Mouse (Mus musculus) embryonic facial prominence, embryonic 13.5 days (tissue): ENCODE results near the gene Tmem102. TPM values are rescaled to one million over a fixed set of nuclear protein-coding genes. Genes with fewer than 3 reads are reported as not detected.

Experiments used
- ATAC-seq: fragments of 200-750 bp; cut with Nextera tagmentation; 2 replicates; pipeline ENCODE4 v1.8.0; 2017; ENCODE audit warnings: low read depth; ENCODE audit not compliant: insufficient number of reproducible peaks, insufficient read depth, low FRiP score, low TSS enrichment
- H3K27ac ChIP-seq: fragments of 300-500 bp; sonication (generic); 2 replicates; pipeline ENCODE4 v1.5.1; 2015; ENCODE audit warnings: moderate library complexity, mild to moderate bottlenecking, inconsistent platforms
- H3K27me3 ChIP-seq: fragments of 300-500 bp; sonication (generic); 2 replicates; pipeline ENCODE4 v1.6.1; 2015; ENCODE audit warnings: mild to moderate bottlenecking, inconsistent platforms
- H3K36me3 ChIP-seq: fragments of 300-500 bp; sonication (generic); 2 replicates; pipeline ENCODE4 v1.6.1; 2015; ENCODE audit warnings: mild to moderate bottlenecking, inconsistent platforms
- H3K4me1 ChIP-seq: fragments of 300-500 bp; sonication (generic); 2 replicates; pipeline ENCODE4 v1.6.1; 2015; ENCODE audit warnings: inconsistent platforms
- H3K4me2 ChIP-seq: fragments of 300-500 bp; sonication (generic); 2 replicates; pipeline ENCODE4 v1.6.1; 2015; ENCODE audit warnings: moderate library complexity, mild to moderate bottlenecking, inconsistent platforms
- H3K4me3 ChIP-seq: fragments of 300-500 bp; sonication (generic); 2 replicates; pipeline ENCODE4 v1.5.1; 2015; ENCODE audit warnings: mild to moderate bottlenecking, inconsistent platforms
- H3K9ac ChIP-seq: fragments of 300-500 bp; sonication (generic); 2 replicates; pipeline ENCODE4 v1.6.1; 2015; ENCODE audit warnings: mild to moderate bottlenecking, inconsistent platforms
- H3K9me3 ChIP-seq: fragments of 300-500 bp; sonication (generic); 2 replicates; pipeline ENCODE4 v1.6.1; 2016; ENCODE audit warnings: inconsistent platforms
- WGBS: fragments of 180-500 bp; shearing (Covaris S2); methylation state at CpG from one replicate; pipeline ENCODE4 v1.1.7; 2015; ENCODE audit warnings: mixed read lengths; 5-methylcytosine and 5-hydroxymethylcytosine counted together
- polyA plus RNA-seq: library from polyadenylated mRNA; unstranded; fragments of >200 nt; fragmentation: Nextera tagmentation; extraction: Ambion mirVana; gene quantifications from 2 replicates; pipeline ENCODE4 v1.2.1, GENCODE M21; 2015

The Tmem102 gene
- polyA plus RNA-seq, 1 experiment from 2014 or later = 4.0 TPM

DNA sequence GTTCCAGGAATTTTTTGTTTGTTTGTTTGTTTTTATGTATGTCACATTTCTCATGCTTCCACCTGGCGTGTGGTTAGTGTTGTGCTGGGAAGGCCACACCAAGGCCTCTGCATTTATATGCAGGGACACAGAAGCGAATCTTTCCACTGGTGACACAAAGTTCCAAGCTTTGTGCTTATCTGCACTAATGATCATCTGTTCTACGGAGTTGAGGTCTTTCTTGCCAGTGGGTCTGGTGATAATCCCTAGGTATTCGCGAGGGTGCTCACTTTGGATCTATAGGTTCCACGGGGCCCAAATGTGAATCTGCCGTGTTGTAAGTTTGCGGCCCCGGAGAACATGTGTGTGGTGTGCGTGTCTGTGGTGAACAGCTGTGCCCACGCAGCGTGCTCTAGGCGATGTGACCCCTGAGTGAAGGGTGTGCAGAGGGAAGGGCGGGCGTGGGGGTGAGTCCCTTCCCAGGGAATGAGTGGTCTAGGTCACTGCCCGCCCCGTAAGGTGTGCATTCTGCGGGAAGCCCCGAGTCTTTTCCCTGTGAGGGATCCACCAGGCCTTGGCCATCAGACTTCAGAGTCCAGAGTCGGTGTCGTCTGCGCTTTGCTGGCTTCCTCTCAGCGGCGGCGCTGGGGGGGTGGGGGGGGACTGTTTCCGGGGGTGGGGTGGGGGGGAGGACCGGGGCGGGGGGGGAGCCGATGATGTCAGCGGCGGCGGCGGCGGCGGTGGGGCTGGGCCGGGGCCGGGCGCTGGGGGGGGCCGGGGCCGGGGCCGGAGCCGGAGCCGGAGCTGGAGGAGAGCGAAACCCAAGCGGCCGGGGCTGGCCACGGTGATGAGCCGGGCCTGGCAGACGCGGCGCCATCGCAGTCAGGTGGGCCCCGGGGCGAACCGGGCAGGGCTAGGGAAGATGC lies 40.0 kb downstream of the Tmem102 start, which contains the start of gene Zbtb4:
Gene Zbtb4 (plus strand): TSS at position 692 of the 905 bp plus-strand sequence.
- Histone ChIP-seq H3K4me2 (peak within 1 kb of the TSS; percentile 74), H3K27ac (peak within 1 kb of the TSS; percentile 94), H3K27me3 (no peaks in the 10 kb centered on the region), H3K9ac (peak within 1 kb of the TSS; percentile 95), H3K9me3 (no peaks in the 10 kb centered on the region), H3K4me3 (peak within 1 kb of the TSS; percentile 78), H3K4me1 (peaks cover 37% of the 10 kb centered on the region), H3K36me3 (no peaks in the 10 kb centered on the region; the same call in 1 of the 2 replicates)
- 16% methylated on average over 38 of the region's 55 CpGs for WGBS
- ATAC-seq = peak; percentile 50; the same call in 1 of the 2 replicates

DNA sequence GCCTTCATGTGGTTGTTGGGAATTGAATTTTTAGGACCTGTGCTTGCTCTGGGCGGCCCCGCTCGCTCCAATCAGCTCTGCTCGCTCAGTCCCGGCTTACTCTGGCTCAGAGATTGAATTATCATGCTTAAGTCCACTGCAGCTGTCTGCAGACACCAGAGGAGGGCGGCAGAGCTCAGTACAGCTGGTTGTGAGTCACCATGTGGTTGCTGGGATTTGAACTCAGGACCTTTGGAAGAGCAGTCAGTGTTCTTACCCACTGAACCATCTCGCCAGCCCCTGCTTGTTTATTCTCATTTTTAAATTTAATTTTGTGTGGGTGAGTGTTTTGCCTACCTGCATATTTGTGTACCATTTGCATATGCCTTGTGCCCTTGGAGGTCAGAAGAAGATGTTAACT lies 41.9 kb downstream of the Tmem102 start:
- no peak overlapping the region for H3K4me2 ChIP-seq
- WGBS = 70% methylated on average over 7 of the region's 7 CpGs

DNA sequence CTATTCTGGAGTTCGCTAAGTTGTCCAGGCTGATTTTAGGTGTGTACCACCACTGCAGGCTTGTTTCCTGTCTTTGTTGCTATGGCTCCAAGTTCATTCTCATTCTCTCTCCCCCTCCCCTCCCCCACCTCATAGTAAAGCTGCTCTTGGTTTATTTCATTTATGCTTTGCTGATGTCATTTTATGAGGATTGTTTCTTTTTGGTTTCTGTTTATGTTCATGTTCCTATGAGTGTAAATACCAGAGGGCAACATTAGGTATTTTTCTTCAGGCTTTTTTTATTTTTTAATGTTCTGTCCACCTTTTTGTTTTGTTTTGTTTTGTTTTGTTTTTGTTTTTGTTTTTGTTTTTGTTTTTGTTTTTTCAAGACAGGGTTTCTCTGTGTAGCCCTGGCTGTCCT lies 43.6 kb downstream of the Tmem102 start, which contains the start of gene Slc35g3:
Gene Slc35g3 (minus strand): TSS at position 101 of the 400 bp plus-strand sequence.
- no peak within 1 kb of the TSS for H3K4me2 ChIP-seq
- H3K27me3 ChIP-seq = no peaks in the 10 kb centered on the region
- peaks cover 34% of the 10 kb centered on the region for H3K4me1 ChIP-seq
- no peak within 1 kb of the TSS; the same call in 1 of the 2 replicates for H3K9ac ChIP-seq
- no peak for ATAC-seq
- peak within 1 kb of the TSS; percentile 99; the same call in 1 of the 2 replicates for H3K27ac ChIP-seq
- 75% methylated on average over 1 of the region's 1 CpGs for WGBS
- no peaks in the 10 kb centered on the region for H3K36me3 ChIP-seq
- H3K4me3 ChIP-seq = no peak within 1 kb of the TSS
- no peaks in the 10 kb centered on the region for H3K9me3 ChIP-seq

More for the DNA sequence above, 41.9 kb downstream of the Tmem102 start:
- Histone ChIP-seq H3K9ac (no peak overlapping the region), H3K4me1 (peaks cover 42% of the 10 kb centered on the region), H3K36me3 (no peaks in the 10 kb centered on the region), H3K9me3 (no peaks in the 10 kb centered on the region), H3K27me3 (no peaks in the 10 kb centered on the region), H3K27ac (no peak overlapping the region), H3K4me3 (no peak overlapping the region)
- no peak for ATAC-seq

DNA sequence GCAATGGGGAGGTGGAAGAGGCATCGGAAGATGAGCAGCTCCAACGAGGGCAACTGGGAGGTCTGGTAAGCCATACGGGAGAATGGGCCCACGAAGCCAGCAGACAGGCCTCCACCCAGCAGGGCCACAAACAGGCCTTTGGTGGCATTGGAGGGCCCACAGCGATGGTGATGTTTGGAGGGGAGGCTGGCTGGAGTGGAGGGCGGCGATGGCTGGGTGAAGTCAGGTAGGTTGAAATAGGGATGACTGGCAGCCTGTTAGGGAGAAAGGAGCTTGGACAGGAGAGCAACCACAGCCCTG lies 44.6 kb downstream of the Tmem102 start:
- no peak for ATAC-seq
- peaks cover 35% of the 10 kb centered on the region for H3K4me1 ChIP-seq
- H3K9ac ChIP-seq = no peak overlapping the region; the same call in 1 of the 2 replicates
- no peaks in the 10 kb centered on the region for H3K27me3 ChIP-seq
- no peaks in the 10 kb centered on the region for H3K36me3 ChIP-seq
- no peak overlapping the region for H3K4me3 ChIP-seq
- H3K27ac ChIP-seq = peak overlapping the region; percentile 99; the same call in 1 of the 2 replicates
- WGBS = 96% methylated on average over 7 of the region's 7 CpGs
- no peaks in the 10 kb centered on the region for H3K9me3 ChIP-seq
- H3K4me2 ChIP-seq = 0 out of 2 replicates have a peak overlapping the region, but pooled peaks have one; percentile 85

DNA sequence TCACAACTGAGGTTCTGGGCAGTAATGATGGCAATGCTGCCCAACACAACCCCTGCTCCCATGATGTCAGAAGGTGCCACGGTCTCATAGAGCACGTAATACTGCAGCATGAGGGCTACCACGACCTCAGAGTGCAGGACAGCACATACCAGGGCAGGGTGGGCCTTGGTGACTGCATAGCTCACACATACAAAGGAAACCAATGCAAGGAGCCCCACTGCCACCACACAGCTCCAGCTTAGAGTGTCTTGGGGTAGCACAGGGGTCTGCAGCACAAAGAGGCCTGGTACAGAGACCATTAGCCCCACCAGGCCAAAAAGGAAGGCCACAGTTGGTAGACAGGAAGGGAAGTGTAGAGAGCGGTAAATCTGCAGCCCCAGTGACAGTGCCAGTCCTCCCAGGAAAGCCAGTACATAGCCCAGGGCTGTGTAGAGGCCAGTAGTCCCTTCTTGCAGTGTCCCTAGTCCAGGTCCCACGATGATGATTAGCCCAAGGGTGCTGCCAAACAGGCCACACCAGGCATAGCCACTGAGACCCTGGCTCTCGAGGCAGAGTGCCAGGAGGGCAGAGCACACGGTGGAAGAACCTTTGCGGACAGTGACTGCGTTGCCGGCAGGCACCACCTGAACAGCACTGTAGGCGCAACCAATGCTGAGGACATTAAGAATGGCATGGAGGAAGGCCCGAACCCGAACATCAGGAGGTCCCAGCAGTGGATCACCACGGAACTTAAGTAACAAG lies 45.1 kb downstream of the Tmem102 start:
- Histone ChIP-seq H3K4me1 (peaks cover 38% of the 10 kb centered on the region), H3K9me3 (no peaks in the 10 kb centered on the region), H3K27ac (peak overlapping the region; percentile 99), H3K9ac (peak overlapping the region; percentile 79), H3K27me3 (no peaks in the 10 kb centered on the region), H3K4me2 (peak overlapping the region; percentile 85), H3K36me3 (no peaks in the 10 kb centered on the region), H3K4me3 (peak overlapping the region; percentile 62; the same call in 1 of the 2 replicates)
- no peak for ATAC-seq
- WGBS = 79% methylated on average over 14 of the region's 14 CpGs

DNA sequence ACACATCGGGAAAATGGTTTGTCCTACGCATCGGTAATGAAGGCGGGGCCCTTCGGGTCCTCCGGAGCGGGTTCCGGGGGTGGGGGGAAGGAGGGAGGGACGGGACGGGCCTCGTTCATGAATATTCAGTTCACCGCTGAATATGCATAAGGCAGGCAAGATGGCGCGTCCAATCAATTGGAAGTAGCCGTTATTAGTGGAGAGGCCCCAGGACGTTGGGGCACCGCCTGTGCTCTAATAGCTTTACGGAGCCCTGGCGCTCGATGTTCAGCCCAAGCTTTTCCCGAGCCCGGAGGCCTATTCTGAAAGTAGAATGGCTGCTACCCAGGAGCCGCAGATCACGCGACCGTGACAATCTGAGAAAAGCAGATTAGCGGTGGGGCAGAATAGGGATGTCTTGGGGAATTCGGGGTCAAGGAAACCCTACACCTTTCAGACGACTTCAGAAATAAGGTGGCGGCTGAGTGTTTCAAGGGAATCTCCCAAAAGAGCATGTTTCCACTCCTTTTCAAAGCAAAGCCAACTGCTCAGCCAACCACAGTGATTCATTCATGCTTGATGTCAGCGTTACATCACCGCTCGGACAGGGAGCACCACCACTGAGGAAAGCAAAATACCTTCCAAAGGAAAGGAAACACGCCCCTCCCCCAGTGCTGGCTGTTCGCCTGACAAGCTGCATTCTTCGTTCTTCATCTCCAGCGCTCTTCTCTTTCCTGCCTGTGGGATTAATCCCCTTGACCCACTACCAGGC lies 46.3 kb downstream of the Tmem102 start:
- Histone ChIP-seq H3K27me3 (no peaks in the 10 kb centered on the region), H3K36me3 (no peaks in the 10 kb centered on the region), H3K27ac (peak overlapping the region; percentile 99), H3K9me3 (no peaks in the 10 kb centered on the region), H3K4me3 (peak overlapping the region; percentile 62), H3K4me1 (peaks cover 42% of the 10 kb centered on the region), H3K4me2 (peak overlapping the region; percentile 85), H3K9ac (peak overlapping the region; percentile 79)
- WGBS = under 1% methylated on average over 37 of the region's 37 CpGs
- peak; percentile 84 for ATAC-seq

DNA sequence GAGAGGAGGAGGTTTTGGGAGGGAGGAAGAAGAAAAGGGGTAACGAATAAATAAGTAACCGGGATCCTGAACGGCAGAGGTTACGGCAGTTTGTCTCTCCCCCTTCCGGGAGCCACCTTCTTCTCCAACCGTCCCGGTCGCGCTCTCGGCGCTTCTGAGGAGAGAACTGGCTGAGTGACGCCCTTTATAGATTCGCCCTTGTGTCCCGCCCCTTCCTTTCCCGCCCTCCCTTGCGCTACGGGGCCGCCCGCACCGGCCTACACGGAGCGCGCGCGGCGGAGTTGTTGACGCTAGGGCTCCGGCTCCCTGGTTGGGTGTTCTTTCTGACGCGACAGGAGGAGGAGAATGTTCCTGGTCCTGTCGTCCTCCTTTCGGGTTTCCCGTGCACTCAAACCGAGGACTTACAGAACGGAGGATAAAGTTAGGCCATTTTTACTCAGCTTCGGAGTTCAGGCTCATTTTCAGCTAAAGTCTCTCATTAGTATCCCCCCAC lies 46.9 kb downstream of the Tmem102 start, which contains the start of gene Polr2a:
Gene Polr2a (minus strand): TSS at position 160 of the 493 bp plus-strand sequence.
- WGBS = under 1% methylated on average over 36 of the region's 36 CpGs
- Histone ChIP-seq H3K27me3 (no peaks in the 10 kb centered on the region), H3K27ac (peak within 1 kb of the TSS; percentile 99), H3K4me3 (peak within 1 kb of the TSS; percentile 62), H3K9ac (peak within 1 kb of the TSS; percentile 79), H3K9me3 (no peaks in the 10 kb centered on the region), H3K36me3 (no peaks in the 10 kb centered on the region), H3K4me1 (peaks cover 43% of the 10 kb centered on the region), H3K4me2 (peak within 1 kb of the TSS; percentile 85)
- ATAC-seq = peak; percentile 93

DNA sequence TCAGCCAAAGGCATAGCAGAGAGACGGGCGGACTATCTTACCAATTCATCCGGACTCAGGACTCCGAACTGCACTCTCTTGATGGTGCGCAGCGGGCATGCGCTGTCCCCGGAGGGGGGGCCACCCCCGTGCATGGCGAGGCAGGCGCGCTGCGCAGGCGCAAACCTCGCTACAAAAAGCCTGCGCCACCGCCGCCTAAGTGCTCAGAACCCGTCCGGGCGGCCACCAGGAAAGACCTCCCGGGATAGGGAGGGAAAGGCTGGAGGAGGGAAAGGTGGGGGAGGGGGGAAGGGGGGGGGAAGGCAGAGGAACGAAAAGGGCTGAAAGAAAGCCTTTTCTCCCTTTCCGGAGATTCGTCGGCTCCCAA lies 47.4 kb downstream of the Tmem102 start:
- peak; percentile 86 for ATAC-seq
- peak overlapping the region; percentile 85 for H3K4me2 ChIP-seq
- peak overlapping the region; percentile 62 for H3K4me3 ChIP-seq
- H3K9me3 ChIP-seq = no peaks in the 10 kb centered on the region
- no peaks in the 10 kb centered on the region for H3K36me3 ChIP-seq
- H3K27ac ChIP-seq = peak overlapping the region; percentile 99
- no peaks in the 10 kb centered on the region for H3K27me3 ChIP-seq
- under 1% methylated on average over 26 of the region's 26 CpGs for WGBS
- peak overlapping the region; percentile 79 for H3K9ac ChIP-seq
- peaks cover 45% of the 10 kb centered on the region for H3K4me1 ChIP-seq

DNA sequence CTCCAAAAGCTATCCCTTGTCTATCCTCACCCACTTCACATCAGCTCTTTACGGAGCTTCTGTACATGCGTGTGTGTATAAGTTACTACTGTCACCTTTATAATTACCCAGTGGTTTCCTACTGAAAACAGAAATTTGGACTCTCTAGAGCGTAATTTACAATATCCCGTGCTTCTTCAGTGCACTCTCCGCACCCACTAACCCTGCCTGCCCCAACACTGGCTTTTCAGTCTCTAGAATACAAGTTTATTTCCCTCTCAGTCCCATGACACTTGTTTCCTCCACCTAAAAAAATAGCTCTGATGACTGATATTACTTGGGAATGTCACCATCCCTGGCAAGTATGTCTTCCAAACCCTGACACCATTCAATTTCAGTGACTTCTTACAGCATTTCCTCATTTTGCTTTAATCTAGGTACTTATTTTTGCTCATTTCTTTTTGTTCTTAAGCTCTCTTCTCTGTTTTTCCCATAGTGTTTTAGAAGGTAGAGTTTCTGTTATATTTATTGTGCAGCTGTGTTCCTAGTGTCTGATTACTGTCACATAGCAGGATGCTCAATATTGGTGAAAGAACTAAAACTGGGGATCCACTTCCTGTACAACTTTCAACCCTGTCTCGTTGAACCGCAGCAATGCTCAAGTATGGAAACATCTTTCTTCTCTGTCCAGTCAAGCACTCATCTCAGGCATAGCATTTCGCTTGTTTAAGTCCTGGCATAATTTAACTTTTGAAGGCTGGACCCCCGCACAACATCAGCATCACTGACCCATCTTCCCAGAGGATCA lies 47.9 kb downstream of the Tmem102 start:
- no peaks in the 10 kb centered on the region for H3K27me3 ChIP-seq
- H3K9ac ChIP-seq = peak overlapping the region; percentile 79
- peak overlapping the region; percentile 85 for H3K4me2 ChIP-seq
- WGBS = 43% methylated on average over 9 of the region's 9 CpGs
- H3K36me3 ChIP-seq = no peaks in the 10 kb centered on the region
- H3K4me3 ChIP-seq = peak overlapping the region; percentile 62
- ATAC-seq = no peak
- H3K9me3 ChIP-seq = no peaks in the 10 kb centered on the region
- peak overlapping the region; percentile 99 for H3K27ac ChIP-seq
- H3K4me1 ChIP-seq = peaks cover 50% of the 10 kb centered on the region

DNA sequence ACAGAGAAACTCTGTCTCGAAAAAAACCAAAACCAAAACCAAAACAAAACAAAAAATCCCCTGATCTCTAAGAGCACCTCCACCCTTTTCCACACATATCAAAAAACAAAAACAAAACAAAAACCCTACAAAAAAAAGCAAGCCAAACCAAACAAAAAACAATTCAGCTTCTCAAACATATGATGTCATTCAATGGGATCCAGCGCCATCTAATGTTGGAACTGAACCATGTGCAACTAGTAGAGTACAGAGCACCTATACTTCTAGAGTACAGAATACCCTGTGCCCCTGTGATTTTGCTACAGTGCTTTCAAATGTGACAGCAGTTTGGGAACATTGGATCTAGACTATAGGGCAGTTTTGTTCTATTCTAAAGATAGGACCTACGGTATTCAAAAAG lies 50.7 kb downstream of the Tmem102 start:
- Histone ChIP-seq H3K9ac (no peak overlapping the region), H3K9me3 (no peaks in the 10 kb centered on the region), H3K36me3 (no peaks in the 10 kb centered on the region), H3K4me1 (peaks cover 45% of the 10 kb centered on the region), H3K27ac (no peak overlapping the region), H3K4me2 (peak overlapping the region; percentile 85), H3K4me3 (no peak overlapping the region), H3K27me3 (no peaks in the 10 kb centered on the region)
- 53% methylated on average over 3 of the region's 3 CpGs for WGBS
- ATAC-seq = no peak
